Mouse (Mus musculus) G1E (cell line): ENCODE data around the gene AC134908.4. TPM values are rescaled to one million over a fixed set of nuclear protein-coding genes. Genes with fewer than 3 reads are reported as not detected.

Experiments
- ATAC-seq: 2 replicates; pipeline ENCODE4 v1.8.0; 2016; ENCODE audit warnings: mild to moderate bottlenecking; ENCODE audit not compliant: insufficient number of reproducible peaks, poor library complexity, low FRiP score, severe bottlenecking; ENCODE audit errors: extremely low read depth
- DNase-seq: peaks from one replicate; pipeline ENCODE4 v3.0.0; 2012; ENCODE audit warnings: low spot score
- H3K27me3 ChIP-seq: 2 replicates; pipeline ENCODE4 v1.6.1; 2012; ENCODE audit warnings: mild to moderate bottlenecking, low read length, inconsistent platforms; ENCODE audit not compliant: insufficient read depth
- H3K36me3 ChIP-seq: replicated peaks from 2 replicates; pipeline ENCODE3; 2012; ENCODE audit warnings: mild to moderate bottlenecking, inconsistent platforms
- H3K4me1 ChIP-seq: 2 replicates; pipeline ENCODE4 v1.6.1; 2012; ENCODE audit warnings: low read depth, low read length, inconsistent platforms, mixed read lengths; ENCODE audit not compliant: insufficient read depth
- H3K4me3 ChIP-seq: 2 replicates; pipeline ENCODE4 v1.5.1; 2012; ENCODE audit warnings: low read depth, mild to moderate bottlenecking, inconsistent platforms, low read length, moderate library complexity, mixed read lengths
- H3K9me3 ChIP-seq: replicated peaks from 2 replicates; pipeline ENCODE4 v1.6.1; 2012; ENCODE audit warnings: inconsistent platforms
- CTCF ChIP-seq: IDR thresholded peaks from 2 replicates; pipeline ENCODE4 v1.5.1; 2012; ENCODE audit warnings: low read depth, low read length, inconsistent platforms, mixed read lengths
- GATA1 ChIP-seq: IDR thresholded peaks from 2 replicates; pipeline ENCODE4 v1.6.1; 2012; ENCODE audit warnings: borderline replicate concordance, low read length, inconsistent platforms, mixed read lengths
- GATA2 ChIP-seq: IDR thresholded peaks from 2 replicates; pipeline ENCODE4 v1.6.1; 2012; ENCODE audit warnings: low read depth, low read length, inconsistent platforms, borderline replicate concordance
- POLR2AphosphoS5 ChIP-seq: IDR thresholded peaks from 2 replicates; pipeline ENCODE4 v1.6.1; 2012; ENCODE audit warnings: low read depth, low read length, inconsistent platforms; ENCODE audit not compliant: insufficient replicate concordance
- TAL1 ChIP-seq: conservative IDR thresholded peaks from 2 replicates; pipeline ENCODE4 v1.6.1; 2012; ENCODE audit warnings: low read depth, low read length, inconsistent platforms, mixed read lengths
- polyA plus RNA-seq: library from polyadenylated mRNA; stranded (reverse); fragments of >175 nt; gene quantifications from 2 replicates; pipeline ENCODE4 v1.2.3, GENCODE M21; 2012
- total RNA-seq, 2 experiments: library from RNA; stranded (forward) in 1 of 2; stranded (reverse) in 1 of 2; fragments of 200-1000 nt in 1 of 2; fragments of >200 nt in 1 of 2; fragmentation: Nextera tagmentation in 1 of 2; gene quantifications; 2 replicates each; pipeline ENCODE4 v1.2.3; 2014 to 2017

The AC134908.4 gene
- total and polyA plus RNA-seq, 3 experiments: not detected

GRCm38 (mm10) chr17:25786280-25786679 lies 9.2 kb downstream of the AC134908.4 start, which contains the start of gene Ccdc78:
TSS of gene Ccdc78 (plus strand) at chr17:25786580.
- Histone ChIP-seq H3K27me3 (no peaks in the 10 kb centered on the region), H3K4me1 (peaks cover 46% of the 10 kb centered on the region), H3K36me3 (peaks cover 83% of the 10 kb centered on the region), H3K4me3 (peak within 1 kb of the TSS; percentile 79), H3K9me3 (no peaks in the 10 kb centered on the region)
- TF ChIP-seq GATA1 (no peak), CTCF (no peak), POLR2AphosphoS5 (no peak), TAL1 (no peak), GATA2 (no peak)
- ATAC-seq (no peak), DNase-seq (no peak)

- no peaks in the 10 kb centered on the region for H3K9me3 ChIP-seq
- H3K4me1 ChIP-seq: peaks cover 37% of the 10 kb centered on the region
- DNase-seq (peak; percentile 92), ATAC-seq (peak; percentile 72)
- H3K27me3 ChIP-seq: no peaks in the 10 kb centered on the region
- TF ChIP-seq CTCF: no peak
- no peak for TF ChIP-seq GATA2
- TF ChIP-seq GATA1: no peak
- TF ChIP-seq TAL1: no peak
- no peak for TF ChIP-seq POLR2AphosphoS5
- peak within 1 kb of the TSS; percentile 79 for H3K4me3 ChIP-seq
- peaks cover 84% of the 10 kb centered on the region for H3K36me3 ChIP-seq
Measured at GRCm38 (mm10) chr17:25785281-25785745, 10.1 kb downstream of the AC134908.4 start, which contains the start of gene Haghl. TSS of gene Haghl (minus strand) at chr17:25785673.

- peak overlapping the region; percentile 79; the same call in 1 of the 2 replicates for H3K4me3 ChIP-seq
- no peak for TF ChIP-seq CTCF
- TF ChIP-seq GATA2: no peak
- no peak; the same call in 1 of the 2 replicates for TF ChIP-seq POLR2AphosphoS5
- no peak for TF ChIP-seq GATA1
- no peak for TF ChIP-seq TAL1
- ATAC-seq (no peak), DNase-seq (no peak)
- peaks cover 37% of the 10 kb centered on the region for H3K4me1 ChIP-seq
- no peaks in the 10 kb centered on the region for H3K27me3 ChIP-seq
- no peaks in the 10 kb centered on the region for H3K9me3 ChIP-seq
- peaks cover 85% of the 10 kb centered on the region for H3K36me3 ChIP-seq
Measured at GRCm38 (mm10) chr17:25783861-25784574, 11.4 kb downstream of the AC134908.4 start.

- Histone ChIP-seq H3K4me1 (peaks cover 33% of the 10 kb centered on the region), H3K9me3 (no peaks in the 10 kb centered on the region), H3K27me3 (no peaks in the 10 kb centered on the region), H3K36me3 (peaks cover 85% of the 10 kb centered on the region), H3K4me3 (no peak overlapping the region)
- ATAC-seq (no peak), DNase-seq (no peak)
- no peak for TF ChIP-seq POLR2AphosphoS5
- TF ChIP-seq GATA1: no peak
- no peak for TF ChIP-seq CTCF
- TF ChIP-seq GATA2: no peak
- TF ChIP-seq TAL1: no peak
Measured at GRCm38 (mm10) chr17:25783086-25783485, 12.4 kb downstream of the AC134908.4 start.

GRCm38 (mm10) chr17:25781339-25781738 lies 14.1 kb downstream of the AC134908.4 start:
- Histone ChIP-seq H3K27me3 (no peaks in the 10 kb centered on the region), H3K4me3 (no peak overlapping the region), H3K36me3 (peaks cover 85% of the 10 kb centered on the region), H3K4me1 (peaks cover 29% of the 10 kb centered on the region), H3K9me3 (no peaks in the 10 kb centered on the region)
- TF ChIP-seq GATA1: no peak
- TF ChIP-seq TAL1: no peak
- no peak for TF ChIP-seq GATA2
- TF ChIP-seq CTCF: no peak
- TF ChIP-seq POLR2AphosphoS5: no peak
- DNase-seq (no peak), ATAC-seq (no peak)

- no peaks in the 10 kb centered on the region for H3K27me3 ChIP-seq
- TF ChIP-seq GATA1: no peak
- no peak for TF ChIP-seq TAL1
- no peak for TF ChIP-seq CTCF
- no peak for TF ChIP-seq POLR2AphosphoS5
- no peak for TF ChIP-seq GATA2
- DNase-seq: no peak
- no peak overlapping the region for H3K4me3 ChIP-seq
- H3K36me3 ChIP-seq: peaks cover 83% of the 10 kb centered on the region
- no peak for ATAC-seq
- H3K4me1 ChIP-seq: peaks cover 25% of the 10 kb centered on the region
- H3K9me3 ChIP-seq: no peaks in the 10 kb centered on the region
Measured at GRCm38 (mm10) chr17:25777948-25778347, 17.5 kb downstream of the AC134908.4 start.
